Mouse (Mus musculus): ENCODE data around the gene Fblim1. TPM values are rescaled to one million over a fixed set of nuclear protein-coding genes. Genes with fewer than 3 reads are reported as not detected.

Fblim1 gene
- 29.1 and 32.9 TPM in 2 replicates for polyA plus RNA-seq (2014; fragmentation: Nextera tagmentation; extraction: Ambion mirVana)

GRCm38 (mm10) chr4:141605861-141606260, at the start of gene Fblim1:
Gene Fblim1, minus strand, starts transcription at chr4:141606096.
- H3K27ac ChIP-seq (ENCODE audit: low read depth, low read length), result no peak within 1 kb of the TSS
- H3K4me2 ChIP-seq (ENCODE audit: low read depth, low read length), result no peak within 1 kb of the TSS
- H3K27me3 ChIP-seq (ENCODE audit: control insufficient read depth, insufficient read depth, low read length), result no peaks in the 10 kb centered on the region
- H3K36me3 ChIP-seq (ENCODE audit: control insufficient read depth, insufficient read depth, low read length), result no peaks in the 10 kb centered on the region
- H3K9ac ChIP-seq (replicated peaks; ENCODE audit: low read depth, low read length), result no peak within 1 kb of the TSS
- H3K9me3 ChIP-seq (ENCODE audit: control insufficient read depth, low read length), result no peaks in the 10 kb centered on the region
- 86% methylated on average over 11 of the region's 11 CpGs for WGBS
- no peak for ATAC-seq (ENCODE audit: low read depth)
- H3K4me3 ChIP-seq (ENCODE audit: low read depth, low read length), result no peak within 1 kb of the TSS
- H3K4me1 ChIP-seq (ENCODE audit: control insufficient read depth, insufficient read depth, low read length), result no peaks in the 10 kb centered on the region

GRCm38 (mm10) chr4:141654509-141654908, 48.6 kb upstream of the Fblim1 start:
- 84% methylated on average over 6 of the region's 6 CpGs for WGBS
- H3K4me1 ChIP-seq (ENCODE audit: control insufficient read depth, insufficient read depth, low read length), result peaks cover 6% of the 10 kb centered on the region; the same call in 1 of the 2 replicates
- H3K4me2 ChIP-seq (ENCODE audit: low read depth, low read length), result no peak overlapping the region
- H3K4me3 ChIP-seq (ENCODE audit: low read depth, low read length), result no peak overlapping the region
- peak overlapping the region; percentile 34; the same call in 1 of the 2 replicates for H3K27ac ChIP-seq (ENCODE audit: low read depth, low read length)
- H3K9me3 ChIP-seq (ENCODE audit: control insufficient read depth, low read length), result no peaks in the 10 kb centered on the region
- no peak overlapping the region for H3K9ac ChIP-seq (replicated peaks; ENCODE audit: low read depth, low read length)
- ATAC-seq (ENCODE audit: low read depth), result no peak
- peaks cover 4% of the 10 kb centered on the region; the same call in 1 of the 2 replicates for H3K36me3 ChIP-seq (ENCODE audit: control insufficient read depth, insufficient read depth, low read length)
- no peaks in the 10 kb centered on the region for H3K27me3 ChIP-seq (ENCODE audit: control insufficient read depth, insufficient read depth, low read length)

GRCm38 (mm10) chr4:141653813-141654212, 47.9 kb upstream of the Fblim1 start:
- H3K9me3 ChIP-seq (ENCODE audit: control insufficient read depth, low read length), result no peaks in the 10 kb centered on the region
- 88% methylated on average over 13 of the region's 13 CpGs for WGBS
- H3K27ac ChIP-seq (ENCODE audit: low read depth, low read length), result peak overlapping the region; percentile 36; the same call in 1 of the 2 replicates
- H3K36me3 ChIP-seq (ENCODE audit: control insufficient read depth, insufficient read depth, low read length), result peaks cover 4% of the 10 kb centered on the region; the same call in 1 of the 2 replicates
- ATAC-seq (ENCODE audit: low read depth), result no peak
- no peak overlapping the region for H3K4me3 ChIP-seq (ENCODE audit: low read depth, low read length)
- H3K4me1 ChIP-seq (ENCODE audit: control insufficient read depth, insufficient read depth, low read length), result peaks cover 8% of the 10 kb centered on the region
- no peak overlapping the region for H3K4me2 ChIP-seq (ENCODE audit: low read depth, low read length)
- no peaks in the 10 kb centered on the region for H3K27me3 ChIP-seq (ENCODE audit: control insufficient read depth, insufficient read depth, low read length)
- H3K9ac ChIP-seq (replicated peaks; ENCODE audit: low read depth, low read length), result no peak overlapping the region

GRCm38 (mm10) chr4:141653044-141653443, 47.1 kb upstream of the Fblim1 start:
- no peak overlapping the region for H3K4me3 ChIP-seq (ENCODE audit: low read depth, low read length)
- WGBS, result 91% methylated on average over 8 of the region's 8 CpGs
- ATAC-seq (ENCODE audit: low read depth), result no peak
- no peaks in the 10 kb centered on the region for H3K9me3 ChIP-seq (ENCODE audit: control insufficient read depth, low read length)
- peaks cover 4% of the 10 kb centered on the region; the same call in 1 of the 2 replicates for H3K36me3 ChIP-seq (ENCODE audit: control insufficient read depth, insufficient read depth, low read length)
- no peaks in the 10 kb centered on the region for H3K27me3 ChIP-seq (ENCODE audit: control insufficient read depth, insufficient read depth, low read length)
- H3K27ac ChIP-seq (ENCODE audit: low read depth, low read length), result no peak overlapping the region
- peaks cover 8% of the 10 kb centered on the region for H3K4me1 ChIP-seq (ENCODE audit: control insufficient read depth, insufficient read depth, low read length)
- no peak overlapping the region for H3K9ac ChIP-seq (replicated peaks; ENCODE audit: low read depth, low read length)
- no peak overlapping the region for H3K4me2 ChIP-seq (ENCODE audit: low read depth, low read length)

- H3K27me3 ChIP-seq (ENCODE audit: control insufficient read depth, insufficient read depth, low read length), result no peaks in the 10 kb centered on the region
- H3K36me3 ChIP-seq (ENCODE audit: control insufficient read depth, insufficient read depth, low read length), result no peaks in the 10 kb centered on the region
- no peak overlapping the region for H3K9ac ChIP-seq (replicated peaks; ENCODE audit: low read depth, low read length)
- no peak; the same call in 1 of the 2 replicates for ATAC-seq (ENCODE audit: low read depth)
- no peak overlapping the region for H3K27ac ChIP-seq (ENCODE audit: low read depth, low read length)
- 83% methylated on average over 10 of the region's 10 CpGs for WGBS
- H3K4me2 ChIP-seq (ENCODE audit: low read depth, low read length), result no peak overlapping the region
- H3K4me1 ChIP-seq (ENCODE audit: control insufficient read depth, insufficient read depth, low read length), result peaks cover 8% of the 10 kb centered on the region
- no peak overlapping the region for H3K4me3 ChIP-seq (ENCODE audit: low read depth, low read length)
- no peaks in the 10 kb centered on the region for H3K9me3 ChIP-seq (ENCODE audit: control insufficient read depth, low read length)
Measured at GRCm38 (mm10) chr4:141651944-141652343, 46.0 kb upstream of the Fblim1 start.

DNA sequence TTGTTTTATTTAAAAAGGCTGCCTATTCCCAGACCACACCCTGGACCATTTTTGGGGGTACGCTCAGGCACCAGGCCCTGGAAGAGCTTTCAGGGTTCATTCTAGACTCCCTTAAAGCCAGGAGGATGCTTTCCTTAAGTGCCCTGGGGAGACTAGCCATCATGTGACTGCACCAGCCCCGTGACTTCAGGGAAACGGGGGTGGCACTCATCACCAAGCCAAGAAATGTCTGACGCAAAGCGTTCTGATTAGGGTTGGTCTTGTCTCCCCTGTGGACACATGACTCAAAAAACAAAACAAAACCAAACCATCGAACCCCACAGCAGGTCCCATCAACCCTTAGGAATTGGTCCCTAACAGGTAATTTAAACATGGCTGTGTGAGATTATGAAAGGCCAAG, 45.4 kb upstream of the Fblim1 start:
- Histone ChIP-seq H3K4me2 (ENCODE audit: low read depth, low read length) (no peak overlapping the region), H3K9ac (replicated peaks; ENCODE audit: low read depth, low read length) (no peak overlapping the region), H3K36me3 (ENCODE audit: control insufficient read depth, insufficient read depth, low read length) (no peaks in the 10 kb centered on the region), H3K9me3 (ENCODE audit: control insufficient read depth, low read length) (no peaks in the 10 kb centered on the region), H3K27me3 (ENCODE audit: control insufficient read depth, insufficient read depth, low read length) (no peaks in the 10 kb centered on the region), H3K27ac (ENCODE audit: low read depth, low read length) (no peak overlapping the region), H3K4me3 (ENCODE audit: low read depth, low read length) (no peak overlapping the region), H3K4me1 (ENCODE audit: control insufficient read depth, insufficient read depth, low read length) (peaks cover 8% of the 10 kb centered on the region)
- no peak for ATAC-seq (ENCODE audit: low read depth)
- 89% methylated on average over 6 of the region's 6 CpGs for WGBS

- Histone ChIP-seq H3K27ac (ENCODE audit: low read depth, low read length) (peak overlapping the region; percentile 36), H3K4me2 (ENCODE audit: low read depth, low read length) (no peak overlapping the region), H3K9me3 (ENCODE audit: control insufficient read depth, low read length) (no peaks in the 10 kb centered on the region), H3K4me1 (ENCODE audit: control insufficient read depth, insufficient read depth, low read length) (peaks cover 5% of the 10 kb centered on the region), H3K4me3 (ENCODE audit: low read depth, low read length) (no peak overlapping the region), H3K36me3 (ENCODE audit: control insufficient read depth, insufficient read depth, low read length) (no peaks in the 10 kb centered on the region), H3K9ac (replicated peaks; ENCODE audit: low read depth, low read length) (no peak overlapping the region), H3K27me3 (ENCODE audit: control insufficient read depth, insufficient read depth, low read length) (no peaks in the 10 kb centered on the region)
- 60% methylated on average over 6 of the region's 6 CpGs for WGBS
- 0 out of 2 replicates have a peak, but pooled peaks have one; percentile 50 for ATAC-seq (ENCODE audit: low read depth)
Measured at GRCm38 (mm10) chr4:141649244-141649643, 43.3 kb upstream of the Fblim1 start.

- Histone ChIP-seq H3K4me2 (ENCODE audit: low read depth, low read length) (no peak overlapping the region), H3K9me3 (ENCODE audit: control insufficient read depth, low read length) (no peaks in the 10 kb centered on the region), H3K27me3 (ENCODE audit: control insufficient read depth, insufficient read depth, low read length) (no peaks in the 10 kb centered on the region), H3K36me3 (ENCODE audit: control insufficient read depth, insufficient read depth, low read length) (no peaks in the 10 kb centered on the region), H3K4me3 (ENCODE audit: low read depth, low read length) (no peak overlapping the region), H3K4me1 (ENCODE audit: control insufficient read depth, insufficient read depth, low read length) (peaks cover 13% of the 10 kb centered on the region), H3K27ac (ENCODE audit: low read depth, low read length) (no peak overlapping the region), H3K9ac (replicated peaks; ENCODE audit: low read depth, low read length) (no peak overlapping the region)
- no peak for ATAC-seq (ENCODE audit: low read depth)
- WGBS, result 82% methylated on average over 5 of the region's 5 CpGs
Measured at GRCm38 (mm10) chr4:141648262-141648661, 42.4 kb upstream of the Fblim1 start.

DNA sequence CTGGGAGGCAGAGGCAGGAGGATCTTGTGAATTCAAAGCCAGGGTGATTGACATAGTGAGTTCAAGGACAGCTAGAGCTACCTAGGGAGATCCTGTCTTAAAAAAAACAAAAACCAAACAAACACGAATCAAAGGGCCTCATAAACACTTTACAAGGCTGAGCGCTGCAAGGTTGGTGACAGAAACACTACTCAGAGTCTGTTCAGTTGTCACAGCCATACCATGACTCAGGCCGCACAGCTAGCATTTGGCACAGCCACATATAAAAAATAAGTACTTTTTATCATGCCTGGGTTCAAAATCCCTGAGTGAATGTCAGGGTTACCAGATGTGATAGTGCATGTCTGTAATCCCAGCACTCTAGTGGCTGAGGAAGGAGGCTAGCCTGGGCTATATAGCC, 41.3 kb upstream of the Fblim1 start:
- ATAC-seq (ENCODE audit: low read depth), result no peak
- Histone ChIP-seq H3K9ac (replicated peaks; ENCODE audit: low read depth, low read length) (no peak overlapping the region), H3K4me3 (ENCODE audit: low read depth, low read length) (no peak overlapping the region), H3K4me1 (ENCODE audit: control insufficient read depth, insufficient read depth, low read length) (peaks cover 13% of the 10 kb centered on the region), H3K27ac (ENCODE audit: low read depth, low read length) (no peak overlapping the region), H3K4me2 (ENCODE audit: low read depth, low read length) (no peak overlapping the region), H3K9me3 (ENCODE audit: control insufficient read depth, low read length) (no peaks in the 10 kb centered on the region), H3K27me3 (ENCODE audit: control insufficient read depth, insufficient read depth, low read length) (no peaks in the 10 kb centered on the region), H3K36me3 (ENCODE audit: control insufficient read depth, insufficient read depth, low read length) (no peaks in the 10 kb centered on the region)
- WGBS, result 95% methylated on average over 3 of the region's 3 CpGs
